Mouse (Mus musculus) kidney, adult 11 months (tissue): ENCODE data around the gene Tmod1.
A peak's percentile ranks its signal among the peaks of the same experiment; 100 is the strongest.

Experiments used
- DNase-seq: peaks from one replicate; pipeline ENCODE4 v3.0.0; 2022

Gene Tmod1

GRCm38 (mm10) chr4:46094916-46095825, 56.4 kb downstream of the Tmod1 start:
- DNase-seq: no peak

- no peak for DNase-seq
Measured at GRCm38 (mm10) chr4:46095826-46096159, 57.1 kb downstream of the Tmod1 start.

GRCm38 (mm10) chr4:46096546-46096945, 57.8 kb downstream of the Tmod1 start:
- no peak for DNase-seq

- DNase-seq: no peak
Measured at GRCm38 (mm10) chr4:46097591-46097990, 58.9 kb downstream of the Tmod1 start.

- no peak for DNase-seq
Measured at GRCm38 (mm10) chr4:46099132-46099531, 60.4 kb downstream of the Tmod1 start.

GRCm38 (mm10) chr4:46100539-46100938, 61.8 kb downstream of the Tmod1 start:
- DNase-seq: no peak

- DNase-seq: no peak
Measured at GRCm38 (mm10) chr4:46101211-46101711, 62.5 kb downstream of the Tmod1 start.

- DNase-seq: no peak
Measured at GRCm38 (mm10) chr4:46102078-46102769, 63.5 kb downstream of the Tmod1 start.

- no peak for DNase-seq
Measured at GRCm38 (mm10) chr4:46110084-46110483, 71.3 kb downstream of the Tmod1 start.

- DNase-seq: no peak
Measured at GRCm38 (mm10) chr4:46111361-46111760, 72.6 kb downstream of the Tmod1 start.

- no peak for DNase-seq
Measured at GRCm38 (mm10) chr4:46115308-46115707, 76.6 kb downstream of the Tmod1 start.

GRCm38 (mm10) chr4:46116544-46117175, 77.9 kb downstream of the Tmod1 start:
- no peak for DNase-seq

- no peak for DNase-seq
Measured at GRCm38 (mm10) chr4:46117536-46117935, 78.8 kb downstream of the Tmod1 start.

GRCm38 (mm10) chr4:46119514-46120094, 80.9 kb downstream of the Tmod1 start:
- DNase-seq: no peak

GRCm38 (mm10) chr4:46120767-46121166, 82.0 kb downstream of the Tmod1 start:
- DNase-seq: no peak

GRCm38 (mm10) chr4:46123358-46123757, 84.6 kb downstream of the Tmod1 start:
- DNase-seq: no peak

GRCm38 (mm10) chr4:46126541-46126940, 87.8 kb downstream of the Tmod1 start:
- DNase-seq: peak; percentile 51

GRCm38 (mm10) chr4:46129311-46130004, 90.7 kb downstream of the Tmod1 start:
- peak; percentile 81 for DNase-seq

- DNase-seq: peak; percentile 45
Measured at GRCm38 (mm10) chr4:46130221-46130620, 91.5 kb downstream of the Tmod1 start.

- DNase-seq: no peak
Measured at GRCm38 (mm10) chr4:46131791-46132190, 93.1 kb downstream of the Tmod1 start.

- DNase-seq: no peak
Measured at GRCm38 (mm10) chr4:46137629-46138286, 99.0 kb downstream of the Tmod1 start.
